Mouse (Mus musculus) brain, embryonic 18.5 days (tissue): ENCODE data around the gene Slc30a1.

ENCODE experiments used
- DNase-seq: peaks from one replicate; pipeline ENCODE4 v3.0.0-alpha.2; 2012; ENCODE audit warnings: low read depth, low spot score

The Slc30a1 gene

GRCm38 (mm10) chr1:191896806-191897552 is 9.6 kb upstream of the Slc30a1 start:
- no peak for DNase-seq

DNA sequence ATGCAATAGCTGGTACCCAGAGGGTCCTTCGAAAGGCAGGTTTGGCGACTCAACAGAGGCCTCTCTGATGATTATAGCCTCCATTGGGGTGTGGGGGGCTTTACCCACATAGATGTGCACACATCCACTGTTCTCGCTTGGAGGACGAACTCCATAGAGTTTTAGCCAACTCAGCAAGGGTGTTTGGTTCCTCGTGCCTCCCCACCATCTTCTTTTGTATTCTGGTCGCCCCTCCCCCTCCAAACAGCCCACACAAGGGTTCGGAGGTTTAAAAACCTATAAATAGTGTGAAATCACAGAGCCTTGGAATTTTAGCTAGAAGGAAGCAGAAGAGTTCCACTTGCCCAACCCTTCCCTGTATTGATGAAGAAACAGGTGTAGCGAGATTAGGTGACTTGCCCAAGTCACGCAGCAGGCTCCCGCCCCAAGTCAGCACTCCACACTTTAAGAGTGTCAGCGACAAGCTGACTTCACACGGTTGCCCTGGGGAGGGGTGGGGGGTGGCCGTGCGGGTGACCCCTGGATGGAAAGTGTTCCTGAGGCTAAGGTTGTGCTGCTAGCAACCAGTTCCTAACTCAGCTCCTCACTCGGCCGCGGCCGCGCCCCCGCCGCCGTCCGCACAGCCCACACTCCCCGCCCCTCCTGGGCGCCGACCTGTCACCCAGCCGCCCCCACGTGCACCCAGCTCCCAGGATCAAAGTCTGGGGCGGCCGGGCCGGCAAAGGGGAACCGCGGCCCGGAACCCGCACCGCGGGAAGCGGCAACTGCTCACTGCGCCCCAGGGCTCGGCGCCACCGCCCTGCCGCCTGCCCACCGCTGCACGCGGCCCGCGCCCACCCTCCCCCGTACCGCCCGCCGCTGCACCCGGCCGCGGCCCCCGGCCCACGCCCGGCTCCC is 682 bp upstream of the Slc30a1 start:
- DNase-seq: no peak

DNA sequence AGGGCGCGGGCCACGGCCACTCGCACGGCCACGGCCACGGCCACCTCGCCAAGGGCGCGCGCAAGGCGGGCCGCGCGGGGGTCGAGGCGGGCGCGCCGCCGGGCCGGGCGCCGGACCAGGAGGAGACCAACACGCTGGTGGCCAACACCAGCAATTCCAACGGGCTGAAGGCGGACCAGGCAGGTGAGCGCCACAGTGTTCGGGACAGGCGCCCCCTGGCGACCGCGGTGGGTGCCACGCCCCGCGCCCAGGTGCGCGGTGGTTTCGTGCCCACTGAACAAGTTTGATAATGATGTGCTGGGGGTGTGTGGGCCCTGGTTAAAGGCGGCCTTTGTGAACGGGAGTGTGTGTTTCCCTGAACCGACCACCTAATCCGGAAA is 854 bp downstream of the Slc30a1 start:
- DNase-seq: no peak

DNA sequence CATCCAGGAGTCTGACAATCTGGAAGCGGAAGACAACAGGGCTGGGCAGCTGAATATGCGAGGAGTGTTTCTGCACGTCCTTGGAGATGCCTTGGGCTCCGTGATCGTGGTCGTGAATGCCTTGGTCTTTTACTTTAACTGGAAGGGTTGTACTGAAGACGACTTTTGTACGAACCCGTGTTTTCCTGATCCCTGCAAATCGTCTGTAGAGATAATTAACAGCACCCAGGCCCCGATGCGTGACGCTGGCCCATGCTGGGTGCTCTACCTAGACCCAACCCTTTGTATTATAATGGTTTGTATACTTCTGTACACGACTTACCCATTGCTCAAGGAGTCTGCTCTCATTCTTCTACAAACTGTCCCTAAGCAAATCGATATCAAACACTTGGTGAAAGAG is 2.3 kb downstream of the Slc30a1 start:
- no peak for DNase-seq

DNA sequence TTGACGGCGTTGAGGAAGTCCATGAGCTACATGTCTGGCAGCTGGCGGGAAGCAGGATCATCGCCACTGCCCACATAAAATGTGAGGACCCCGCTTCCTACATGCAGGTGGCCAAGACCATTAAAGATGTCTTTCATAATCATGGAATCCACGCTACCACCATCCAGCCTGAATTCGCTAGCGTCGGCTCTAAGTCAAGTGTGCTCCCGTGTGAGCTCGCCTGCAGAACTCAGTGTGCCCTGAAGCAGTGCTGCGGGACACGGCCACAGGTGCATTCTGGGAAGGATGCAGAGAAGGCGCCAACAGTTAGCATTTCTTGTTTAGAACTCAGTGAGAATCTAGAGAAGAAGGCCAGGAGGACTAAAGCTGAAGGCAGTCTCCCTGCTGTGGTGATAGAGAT is 2.7 kb downstream of the Slc30a1 start:
- no peak for DNase-seq

- no peak for DNase-seq
These were observed 4.1 kb downstream of the Slc30a1 start for GRCm38 (mm10) chr1:191910646-191911045.

DNA sequence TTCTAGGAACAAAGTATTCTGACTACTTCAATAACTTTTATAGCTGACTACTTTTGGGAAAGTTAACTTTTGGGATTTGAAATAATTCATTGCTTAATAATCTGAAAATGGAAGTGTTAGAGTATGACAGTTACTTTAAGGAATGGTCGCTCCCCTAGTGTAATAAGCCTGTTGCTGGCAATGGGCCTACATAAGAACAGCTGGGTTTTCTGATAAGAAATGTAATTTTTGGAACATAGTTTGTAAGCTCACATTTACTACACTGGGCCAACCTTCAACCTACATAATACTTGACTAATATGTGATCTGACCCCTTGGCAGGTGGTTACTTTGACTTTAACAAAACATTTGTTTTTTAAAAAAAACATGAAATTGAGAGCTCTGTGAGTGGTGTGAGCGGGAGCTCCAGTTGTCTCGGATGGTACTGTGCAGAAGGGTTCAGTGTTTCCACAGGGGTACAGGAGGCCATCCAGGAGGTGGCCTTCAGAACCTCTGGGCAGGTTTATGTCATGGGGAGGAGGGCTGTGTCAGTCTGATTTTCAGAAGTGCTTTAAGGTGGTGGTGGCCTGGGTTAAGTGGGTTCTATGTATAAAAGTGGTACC is 4.6 kb downstream of the Slc30a1 start:
- no peak for DNase-seq

- no peak for DNase-seq
These were observed 8.1 kb downstream of the Slc30a1 start for GRCm38 (mm10) chr1:191914647-191915046.

DNA sequence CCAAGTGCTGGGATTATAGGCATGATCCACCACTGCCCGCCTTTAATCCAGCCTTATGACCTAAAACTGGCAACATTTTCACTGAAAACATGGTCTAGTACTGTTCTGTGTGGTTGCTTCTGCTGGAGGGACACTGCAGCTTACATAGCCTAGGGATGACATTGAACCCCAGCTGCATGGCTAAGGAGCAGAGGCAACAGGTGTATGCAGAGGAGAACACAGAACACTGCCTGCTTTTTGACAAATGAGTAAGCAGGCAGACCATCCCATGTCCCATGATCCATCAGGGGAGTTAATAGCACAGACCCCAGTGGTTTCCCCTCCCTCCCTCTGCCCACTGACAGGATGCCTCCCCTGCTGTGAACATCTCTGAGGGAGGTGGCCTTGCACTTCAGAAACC is 9.0 kb downstream of the Slc30a1 start:
- DNase-seq: no peak

- no peak for DNase-seq
These were observed 10.3 kb downstream of the Slc30a1 start for GRCm38 (mm10) chr1:191916876-191917275.

DNA sequence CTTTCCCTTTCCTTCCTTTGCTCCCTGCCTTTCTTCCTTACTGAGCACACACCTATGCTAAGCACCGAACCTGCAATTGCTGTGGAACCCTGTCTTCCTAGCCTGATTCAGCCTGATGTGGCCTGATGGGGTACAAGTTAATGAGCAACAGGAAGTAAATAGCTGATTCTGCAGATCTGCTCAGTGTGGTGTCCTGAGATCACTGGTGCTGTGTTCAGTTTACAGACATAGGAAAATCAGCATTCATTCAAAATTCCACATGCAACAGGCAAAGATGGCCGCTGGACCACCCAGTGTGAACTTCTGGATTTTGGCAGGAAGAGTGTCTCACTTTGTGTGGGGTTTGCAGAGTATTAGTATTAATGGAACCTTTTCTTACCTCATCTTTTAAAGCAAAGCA is 12.8 kb downstream of the Slc30a1 start:
- no peak for DNase-seq

DNA sequence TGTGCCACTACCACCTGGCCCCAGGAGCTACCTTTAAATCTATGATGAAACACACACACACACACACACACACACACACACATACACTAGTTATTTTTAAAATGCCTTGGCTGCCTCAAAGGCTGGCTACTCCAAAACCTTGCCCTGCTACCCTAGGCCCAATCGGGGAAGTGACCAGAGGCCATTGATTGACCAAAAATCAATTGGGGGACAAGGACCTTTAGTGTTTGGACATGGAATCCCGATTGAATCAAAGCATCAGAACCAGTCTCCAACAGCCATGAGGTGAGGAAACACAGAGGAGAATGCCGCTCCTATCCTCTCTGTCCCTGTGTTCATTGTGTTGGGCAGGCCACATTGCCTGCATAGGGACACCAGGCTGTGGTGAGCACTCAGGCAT is 15.1 kb downstream of the Slc30a1 start:
- no peak for DNase-seq

DNA sequence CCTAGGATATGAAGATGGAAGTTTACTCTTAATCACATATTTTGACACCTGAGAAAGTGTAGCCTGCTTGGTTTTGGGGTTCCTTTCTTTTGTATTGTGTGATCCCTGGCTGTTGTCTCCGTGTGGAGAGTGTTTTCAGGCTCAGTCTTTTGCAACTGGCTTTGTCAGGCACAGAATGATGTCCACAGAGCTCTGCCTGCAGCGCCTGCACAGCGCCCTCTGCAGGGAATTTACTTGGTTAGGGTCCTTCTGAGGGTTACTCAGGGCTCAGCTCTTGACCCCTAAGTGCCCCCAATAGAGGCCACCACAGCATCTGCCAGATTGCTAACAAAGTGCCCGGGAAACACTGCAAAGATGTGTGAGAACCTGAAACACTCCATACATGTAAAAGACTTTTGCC is 18.9 kb downstream of the Slc30a1 start:
- DNase-seq: no peak

DNA sequence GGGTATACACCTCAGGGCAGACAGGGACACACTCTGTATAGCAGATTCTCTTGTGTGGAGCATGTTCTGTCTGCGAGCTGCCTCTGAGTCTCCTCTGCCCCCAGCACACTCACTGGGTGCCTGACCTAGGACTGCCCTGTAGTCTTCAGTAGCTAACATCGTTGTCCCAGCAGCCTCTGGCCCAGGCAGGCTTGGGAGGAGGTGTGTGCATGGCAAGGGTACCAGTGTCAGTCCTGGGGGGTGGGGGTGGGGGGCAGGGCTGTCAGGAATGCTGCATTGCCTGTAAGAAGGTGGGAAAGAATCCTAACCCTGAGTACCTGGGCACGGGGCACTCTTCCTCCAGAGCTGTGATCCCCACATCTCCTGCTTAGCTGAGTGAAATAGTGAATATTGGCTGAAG is 20.1 kb downstream of the Slc30a1 start:
- no peak for DNase-seq

GRCm38 (mm10) chr1:191928345-191928744 is 21.8 kb downstream of the Slc30a1 start:
- no peak for DNase-seq

- no peak for DNase-seq
These were observed 22.5 kb downstream of the Slc30a1 start for GRCm38 (mm10) chr1:191929065-191929464.

DNA sequence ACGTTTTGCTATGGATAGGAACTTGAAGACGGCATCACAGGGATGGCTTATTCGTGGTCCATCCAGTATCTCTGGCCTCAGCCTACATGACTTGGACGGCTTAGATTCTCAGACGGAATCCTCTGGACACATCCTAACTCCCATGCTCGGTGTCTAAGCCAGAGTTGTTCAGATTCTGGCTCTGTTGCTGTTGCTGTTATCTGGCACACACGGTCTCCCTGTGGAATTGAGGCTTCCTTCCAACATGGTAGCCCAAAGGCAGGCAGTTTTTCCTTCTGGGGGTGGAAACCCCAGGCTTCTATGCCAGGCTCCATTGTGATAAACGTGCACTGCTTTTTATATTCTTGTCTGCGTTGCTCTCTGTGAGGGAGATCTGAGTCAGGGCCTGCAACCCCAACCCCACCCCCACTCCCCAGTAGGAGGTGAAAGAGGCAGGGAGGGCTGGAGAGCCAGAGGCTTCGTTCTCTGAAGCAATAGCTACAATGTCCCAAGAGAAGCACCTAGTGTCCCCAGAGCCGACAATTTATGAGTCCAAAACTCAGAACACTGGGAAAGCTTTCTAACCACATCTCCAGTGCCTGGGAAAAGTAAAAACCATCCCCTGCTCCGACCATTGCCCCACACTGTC is 23.4 kb downstream of the Slc30a1 start:
- no peak for DNase-seq

DNA sequence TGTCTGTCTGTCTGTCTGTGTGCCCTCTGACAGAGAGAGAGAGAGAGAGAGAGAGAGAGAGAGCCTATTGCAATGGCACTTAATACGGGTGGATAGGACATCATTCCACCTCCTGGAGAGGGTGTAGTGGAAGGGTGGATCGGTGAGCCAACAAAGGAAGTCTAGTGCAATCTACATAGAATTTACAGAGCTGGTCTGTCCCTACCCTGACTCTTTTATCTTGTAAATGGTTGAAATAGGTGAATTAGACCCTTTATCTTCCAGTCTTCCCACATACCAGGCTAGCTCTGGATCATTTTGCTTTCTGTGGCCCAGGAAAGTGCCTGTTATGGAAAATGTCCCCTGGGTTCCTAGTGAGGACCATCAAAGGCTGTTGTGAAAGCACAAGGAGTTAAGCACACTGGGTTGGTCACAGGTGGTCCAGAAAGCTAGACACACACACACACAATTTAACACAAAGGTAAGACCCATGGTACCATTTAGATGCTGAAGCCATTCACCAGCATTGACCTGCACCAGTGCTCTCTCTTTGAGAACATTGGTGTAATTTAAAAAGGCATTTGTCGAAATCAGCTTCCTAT is 24.0 kb downstream of the Slc30a1 start:
- DNase-seq: no peak

DNA sequence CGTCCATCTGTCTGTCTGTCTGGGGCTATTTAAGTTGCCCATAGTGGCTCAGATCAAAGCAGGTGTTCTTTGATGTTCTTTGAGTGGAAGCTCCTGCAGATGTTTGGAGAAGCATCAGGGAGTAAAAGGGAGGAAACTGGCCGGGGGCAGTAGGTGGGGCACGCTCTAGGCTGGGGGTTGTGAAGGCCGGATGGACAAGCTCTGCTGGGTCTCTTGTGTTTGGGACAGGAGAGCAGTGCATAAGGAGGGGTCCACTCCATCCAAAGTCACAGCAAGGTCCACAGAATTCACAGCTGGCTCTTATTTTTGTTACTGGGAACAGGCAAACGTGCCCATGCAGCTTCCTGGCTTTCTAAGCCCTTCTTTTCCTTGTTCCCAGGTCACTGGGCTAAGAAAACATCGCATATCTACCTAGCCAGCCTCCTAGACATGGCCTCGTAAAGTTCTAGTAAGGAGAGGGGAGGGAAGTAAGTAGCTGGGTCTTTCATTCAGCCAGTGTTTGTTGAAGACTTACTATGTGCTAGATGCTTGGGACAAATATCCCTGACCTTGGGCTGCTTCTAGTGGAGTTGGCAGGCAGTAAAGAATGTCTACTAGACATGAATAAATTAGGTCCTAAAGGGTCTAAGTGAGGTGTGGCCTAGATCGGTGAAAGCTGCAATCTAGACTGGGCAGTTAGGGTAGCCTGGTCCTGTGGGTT is 25.9 kb downstream of the Slc30a1 start:
- DNase-seq: no peak

DNA sequence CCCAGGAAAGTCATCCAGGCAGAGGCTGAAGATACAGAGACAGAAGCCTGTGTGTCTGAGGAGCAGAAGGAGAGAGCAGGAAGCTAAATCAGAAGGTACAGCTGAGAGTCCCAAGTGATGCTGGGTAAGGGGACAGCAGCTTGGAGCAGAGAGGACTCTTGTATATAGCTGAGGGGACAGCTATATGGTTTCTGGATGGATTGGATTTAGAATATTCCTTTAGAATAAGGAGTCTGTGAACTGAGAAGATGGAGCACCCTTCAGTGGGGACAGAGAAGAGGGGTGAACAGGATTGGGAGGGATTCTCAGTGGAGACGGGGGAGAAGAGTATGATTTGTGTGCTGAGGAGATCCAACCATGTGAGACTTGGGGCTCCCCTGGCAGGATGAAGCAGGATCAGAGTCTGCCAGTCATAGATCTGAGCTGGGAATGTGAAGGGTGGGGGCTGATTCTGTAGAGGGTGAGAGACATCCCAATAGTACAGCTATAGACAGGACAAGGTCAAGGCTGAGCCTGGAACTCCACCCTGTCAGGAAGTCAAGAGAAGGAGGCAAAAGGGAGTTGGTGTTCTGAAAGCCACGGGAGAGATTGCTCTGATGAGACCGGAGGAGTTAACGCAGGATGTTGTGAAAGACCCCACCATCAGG is 26.5 kb downstream of the Slc30a1 start:
- DNase-seq: no peak

- no peak for DNase-seq
These were observed 37.1 kb downstream of the Slc30a1 start for GRCm38 (mm10) chr1:191943638-191944037.
